Mouse (Mus musculus): ENCODE data around the gene Ptpru.

The Ptpru gene

DNA sequence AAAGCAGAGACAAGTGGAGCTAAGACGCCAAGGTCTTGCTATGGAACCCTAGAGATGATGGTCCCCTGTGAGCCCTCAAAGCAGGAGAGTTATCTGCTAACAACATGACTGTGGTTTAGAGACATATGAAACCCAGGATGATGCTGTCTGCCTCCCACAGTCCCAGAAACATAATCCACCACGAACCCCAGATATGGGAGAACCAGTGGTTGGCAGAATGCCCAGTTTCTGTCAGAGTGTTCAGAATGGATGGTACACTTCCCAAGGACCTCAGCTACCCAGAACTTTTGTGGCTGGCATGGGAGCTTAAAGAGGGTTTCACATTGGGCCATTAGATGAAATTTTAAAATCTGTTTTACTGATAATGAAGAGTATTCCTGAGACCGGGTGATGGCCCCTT is 57.1 kb downstream of the Ptpru start:
- no peak for DNase-seq

DNA sequence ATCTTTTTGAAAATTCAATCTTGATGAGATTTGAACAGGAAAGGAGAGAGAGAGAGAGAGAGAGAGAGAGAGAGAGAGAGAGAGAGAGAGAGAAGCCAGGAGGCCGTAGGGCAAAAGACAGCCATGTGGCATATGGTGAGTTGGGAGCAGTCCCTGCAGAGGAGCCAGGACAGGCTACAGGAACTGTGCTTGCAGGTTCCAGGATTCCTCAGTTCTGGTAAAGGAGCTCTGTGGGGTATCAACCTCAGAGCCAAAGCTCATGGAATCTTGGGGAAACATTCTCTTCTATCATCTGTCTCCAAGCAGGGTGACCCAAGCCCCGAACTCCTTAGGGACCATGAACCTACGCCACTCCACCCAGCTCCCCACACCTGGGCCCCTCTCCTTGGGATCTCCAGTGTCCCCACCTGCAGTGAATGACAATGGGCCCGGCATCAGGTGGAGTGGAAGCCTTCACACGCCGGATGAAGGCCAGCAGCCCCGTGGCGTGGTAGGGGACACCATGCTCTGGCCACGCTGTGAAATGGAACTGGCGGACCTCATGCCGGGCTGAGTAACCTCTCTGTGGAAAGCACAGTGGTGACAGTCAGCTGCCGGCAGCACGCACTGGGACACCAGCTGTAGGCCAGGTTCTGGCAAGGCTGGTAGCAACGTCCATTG is 59.3 kb downstream of the Ptpru start:
- DNase-seq, result no peak

DNA sequence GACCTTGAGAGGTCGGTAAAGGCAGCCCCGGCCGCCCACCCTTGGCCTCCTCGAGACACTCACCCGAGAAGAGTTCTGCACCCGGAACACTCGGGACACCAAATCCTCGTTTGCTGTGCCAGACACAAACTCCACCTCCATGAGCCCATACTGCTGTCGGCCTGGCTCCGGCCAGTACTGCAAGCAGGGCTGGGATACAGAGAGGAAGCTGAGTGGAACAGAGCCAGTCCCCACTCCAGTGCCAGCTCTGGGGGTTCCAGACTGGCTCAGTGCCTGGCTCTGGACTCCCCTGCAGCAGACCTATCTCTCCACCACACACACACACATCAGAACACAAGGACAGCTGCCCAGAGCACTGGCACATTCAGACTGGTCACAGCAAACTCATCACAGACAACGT is 66.7 kb downstream of the Ptpru start:
- DNase-seq, result peak; percentile 94

DNA sequence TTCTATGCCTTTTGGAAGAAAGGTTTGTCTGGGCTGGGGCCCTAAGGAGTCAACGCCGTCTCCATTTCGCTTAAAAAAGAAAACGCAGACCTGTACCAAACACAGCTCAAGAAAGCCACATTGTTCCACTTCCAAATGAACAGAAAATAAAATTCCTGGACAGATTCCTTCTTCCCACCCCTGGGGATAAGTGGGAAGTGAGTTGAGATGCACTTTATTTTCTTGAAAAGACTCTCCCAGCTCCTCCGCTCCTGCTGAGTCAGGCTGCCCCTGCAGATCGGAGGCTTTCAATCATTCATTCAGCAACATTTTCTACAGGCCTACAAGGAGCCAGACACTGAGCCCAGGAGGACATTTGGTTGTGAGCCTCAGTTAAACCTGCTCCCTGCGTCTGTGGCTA is 74.2 kb downstream of the Ptpru start:
- DNase-seq, result no peak

DNA sequence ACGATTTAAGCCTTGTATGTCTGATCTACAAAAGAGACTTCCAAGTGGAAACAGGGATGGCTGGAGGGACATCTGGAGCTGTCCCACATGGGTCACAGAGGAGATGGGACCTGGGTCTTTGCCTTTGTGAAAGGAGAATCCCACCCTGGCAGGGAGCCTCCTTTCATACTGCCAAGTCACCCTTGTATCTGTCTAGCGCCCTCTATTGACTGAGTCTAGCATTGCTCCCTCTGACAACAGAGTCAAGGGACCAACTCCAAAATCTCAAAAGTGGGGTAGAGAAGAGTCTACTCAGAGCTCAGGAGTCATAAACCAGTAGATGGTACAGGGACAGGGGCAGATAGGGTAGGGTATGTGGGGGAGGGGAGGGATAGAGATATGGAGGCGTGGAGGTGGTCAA is 74.6 kb downstream of the Ptpru start:
- no peak for DNase-seq

DNA sequence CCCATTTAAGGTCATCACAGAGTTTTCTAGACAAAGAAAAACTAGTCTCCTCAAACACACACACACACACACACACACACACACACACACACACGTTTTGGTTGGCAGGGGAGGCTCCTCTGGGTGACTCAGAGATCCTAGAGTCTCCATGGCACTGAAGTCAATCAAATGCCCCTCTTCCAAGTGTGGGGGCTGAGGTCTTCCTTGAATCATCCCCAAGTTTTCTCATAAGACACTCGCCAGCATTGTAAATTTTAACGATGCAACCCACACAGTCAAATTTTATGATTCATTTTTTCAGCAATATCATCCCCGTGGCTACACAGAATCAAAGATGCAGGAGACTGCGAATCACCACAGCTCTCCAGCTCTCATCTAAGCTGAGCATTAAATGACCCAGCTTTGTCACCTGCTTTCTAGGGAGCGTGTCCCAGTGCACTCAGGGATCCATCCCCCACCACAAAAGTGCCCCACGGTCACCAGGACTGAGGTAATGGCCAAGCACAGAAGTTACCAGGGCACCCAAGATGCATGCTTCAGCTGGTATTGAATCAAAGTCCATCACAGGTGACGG is 75.8 kb downstream of the Ptpru start:
- DNase-seq, result no peak

DNA sequence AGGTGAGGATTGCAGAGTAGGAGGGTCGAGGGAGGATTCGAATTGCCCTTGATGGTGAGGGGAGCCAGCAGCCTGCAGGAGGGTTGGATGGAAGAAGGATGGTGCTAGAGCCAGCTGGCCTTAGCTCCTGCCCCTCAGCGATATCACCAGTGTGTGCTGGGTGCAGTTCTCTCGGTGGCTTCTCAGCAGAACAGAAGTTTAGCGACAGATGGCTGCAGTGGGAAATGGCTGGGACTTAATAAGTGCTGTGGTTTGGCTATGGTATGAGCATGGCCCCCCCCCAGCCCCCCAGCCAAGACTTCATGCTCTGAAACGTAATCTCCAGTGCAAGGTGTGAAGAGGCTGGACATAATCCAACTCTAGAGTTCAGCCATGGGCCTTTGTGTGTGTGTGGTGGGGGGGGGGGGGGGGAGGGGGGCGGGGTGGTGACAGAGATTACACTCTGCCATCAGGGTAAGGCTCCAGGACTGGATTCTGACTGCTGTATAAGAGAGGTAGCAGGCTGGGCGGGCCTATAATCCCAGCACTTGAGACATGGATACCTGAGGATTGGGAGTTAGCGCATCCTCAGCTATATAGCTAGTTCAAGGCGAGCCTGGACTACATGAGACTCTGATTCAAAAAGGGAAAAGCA is 85.8 kb downstream of the Ptpru start:
- DNase-seq, result no peak

DNA sequence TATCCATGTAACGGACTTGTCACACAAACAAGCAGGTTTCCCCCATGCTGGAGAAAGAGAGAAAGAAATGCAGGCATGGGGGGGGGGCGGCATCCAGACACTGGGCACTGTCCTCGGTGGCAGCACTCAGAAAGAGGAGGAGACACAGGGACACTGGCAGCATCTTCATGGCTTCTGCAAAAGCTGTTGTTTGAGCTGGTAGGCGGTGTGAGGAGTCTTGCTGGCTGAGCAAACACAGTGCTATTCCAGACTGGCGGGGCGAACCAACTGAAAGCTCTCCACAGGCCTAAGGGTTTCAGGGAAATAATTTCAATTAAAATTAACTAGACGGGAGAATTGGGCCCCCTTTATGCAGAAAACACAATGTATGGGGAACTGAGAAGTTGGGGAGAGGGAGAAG is 86.5 kb downstream of the Ptpru start:
- no peak for DNase-seq

DNA sequence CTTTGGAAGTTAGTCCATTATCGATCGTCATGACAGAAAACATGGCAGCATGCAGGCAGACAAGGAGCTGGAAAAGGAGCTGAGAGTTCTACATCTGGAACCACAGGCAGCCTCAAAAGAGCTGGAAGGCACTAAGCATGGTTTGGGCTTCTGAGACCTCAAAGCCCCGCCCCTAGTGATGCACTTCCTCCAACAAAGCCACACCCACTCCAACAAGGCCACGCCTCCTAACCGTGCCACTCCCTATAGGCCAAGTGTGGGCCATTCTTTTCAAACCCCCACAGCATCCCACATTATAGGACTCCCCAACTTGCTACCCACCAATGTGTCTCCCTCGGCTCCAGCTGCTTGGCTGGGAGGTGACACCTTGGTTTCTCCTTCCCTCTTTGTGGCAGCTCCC is 88.3 kb downstream of the Ptpru start:
- DNase-seq, result peak; percentile 60

DNA sequence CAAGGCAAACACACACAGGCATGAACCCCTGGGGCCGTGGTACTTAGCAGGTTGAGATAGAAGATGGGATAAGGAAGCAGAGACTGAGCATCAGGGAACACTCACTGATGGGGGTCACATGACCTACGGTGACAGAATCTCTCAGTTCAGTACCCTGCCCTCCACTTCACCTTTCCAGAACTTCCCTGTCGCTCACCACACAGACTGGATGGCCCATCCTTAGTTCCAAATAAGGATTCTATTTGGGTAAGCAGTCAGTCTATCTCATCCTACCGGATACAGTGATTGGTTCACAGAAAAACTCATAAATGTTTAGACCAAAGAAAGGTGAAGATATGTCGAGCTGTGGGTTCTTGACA is 93.4 kb downstream of the Ptpru start:
- DNase-seq, result no peak

DNA sequence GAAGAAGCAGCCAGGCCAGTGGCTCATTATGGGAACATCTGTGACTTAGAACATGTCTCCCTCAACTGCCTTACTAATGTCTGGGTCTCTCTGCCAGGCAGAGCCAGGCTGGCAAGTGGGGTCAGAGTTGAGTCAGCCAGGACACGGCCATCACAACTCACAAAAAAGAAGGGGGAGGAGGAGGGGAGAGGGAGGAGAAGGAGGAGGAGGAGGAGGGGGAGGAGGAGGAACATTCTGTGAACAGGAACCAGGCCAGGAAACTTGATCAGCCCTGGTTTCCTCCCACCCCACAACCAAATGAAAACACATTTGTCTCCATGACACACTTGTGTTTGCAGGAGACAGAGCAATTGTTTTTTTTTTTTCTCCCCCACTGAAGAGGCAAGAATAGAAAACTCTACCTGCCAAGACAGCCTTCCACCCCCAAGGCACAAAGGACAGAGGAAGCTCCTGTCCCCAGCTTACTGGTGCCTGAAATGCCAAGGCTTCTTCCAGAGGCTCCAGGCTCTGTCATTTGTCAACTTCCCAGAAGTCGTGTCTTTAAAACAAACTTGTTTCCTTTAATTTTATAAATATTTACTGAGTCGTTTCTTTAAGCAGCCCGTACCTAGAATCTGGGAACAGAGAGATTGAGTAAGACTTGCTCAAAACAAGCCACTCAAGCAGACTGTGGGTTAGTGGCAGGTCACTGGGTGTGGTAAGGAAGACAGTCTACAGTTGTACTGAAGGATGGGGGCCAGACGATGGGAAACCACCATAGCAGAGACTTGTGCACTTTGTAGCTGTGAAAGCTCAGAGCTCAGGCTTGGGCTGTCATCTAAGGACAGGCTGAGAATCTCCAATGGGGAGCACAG is 94.0 kb downstream of the Ptpru start:
- DNase-seq, result peak; percentile 96

DNA sequence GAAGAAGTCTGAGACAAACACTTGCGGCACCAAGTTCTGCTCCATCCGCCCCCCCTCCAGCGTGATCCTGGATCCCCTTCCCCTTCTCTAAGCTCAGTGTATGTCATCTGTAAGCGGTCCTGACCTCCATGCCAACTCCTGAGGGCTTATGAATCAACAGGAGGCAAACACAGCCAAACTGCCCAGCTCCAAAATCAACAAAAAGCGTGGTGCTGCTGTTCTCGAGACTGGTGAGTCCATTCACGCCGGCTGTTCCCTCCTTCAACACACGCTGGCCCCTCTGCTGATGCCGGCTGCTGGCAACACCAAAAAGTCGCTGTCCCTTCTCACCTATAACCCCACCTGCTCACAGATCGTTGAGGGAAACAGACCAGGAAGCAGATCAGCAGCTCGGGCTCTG is 95.1 kb downstream of the Ptpru start:
- DNase-seq, result no peak

DNA sequence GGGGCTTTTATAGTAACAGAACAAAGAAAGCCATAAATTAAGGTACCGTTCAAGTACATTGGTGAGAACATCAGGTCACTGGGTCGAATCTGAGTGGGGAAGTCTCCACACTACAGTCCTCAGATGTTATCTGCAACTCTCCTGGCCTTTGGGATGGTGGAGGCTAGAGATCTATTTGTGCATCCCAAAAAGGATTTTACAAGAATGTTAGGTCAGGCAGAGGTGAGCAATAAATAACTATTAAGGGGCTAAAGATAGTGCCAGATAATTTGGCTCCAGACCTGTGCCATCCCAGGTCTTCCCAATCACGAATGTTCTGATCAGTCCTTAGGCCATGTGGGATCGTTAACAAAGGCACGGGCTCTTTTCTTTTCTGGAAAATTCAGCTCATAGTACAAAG is 97.5 kb downstream of the Ptpru start:
- no peak for DNase-seq

DNA sequence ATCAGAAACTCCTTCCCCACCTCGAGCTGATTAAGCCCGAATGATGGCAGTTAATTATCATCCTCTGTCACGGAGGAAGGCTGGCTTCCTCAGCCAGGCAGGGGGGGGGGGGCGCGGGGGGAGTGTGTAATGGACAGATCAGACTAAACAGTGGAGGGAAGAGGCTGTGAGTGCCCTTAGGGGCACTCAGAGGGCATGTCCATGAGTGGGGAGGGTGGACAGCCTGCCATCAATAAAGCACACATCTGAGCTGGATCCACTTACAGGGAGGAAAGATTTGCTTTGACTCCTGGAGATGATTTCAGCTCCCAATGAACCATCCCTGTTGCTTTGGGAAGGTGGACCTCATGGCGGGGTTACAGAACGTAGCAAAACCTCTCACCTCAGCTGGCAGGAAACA is 109.5 kb downstream of the Ptpru start:
- DNase-seq, result no peak

DNA sequence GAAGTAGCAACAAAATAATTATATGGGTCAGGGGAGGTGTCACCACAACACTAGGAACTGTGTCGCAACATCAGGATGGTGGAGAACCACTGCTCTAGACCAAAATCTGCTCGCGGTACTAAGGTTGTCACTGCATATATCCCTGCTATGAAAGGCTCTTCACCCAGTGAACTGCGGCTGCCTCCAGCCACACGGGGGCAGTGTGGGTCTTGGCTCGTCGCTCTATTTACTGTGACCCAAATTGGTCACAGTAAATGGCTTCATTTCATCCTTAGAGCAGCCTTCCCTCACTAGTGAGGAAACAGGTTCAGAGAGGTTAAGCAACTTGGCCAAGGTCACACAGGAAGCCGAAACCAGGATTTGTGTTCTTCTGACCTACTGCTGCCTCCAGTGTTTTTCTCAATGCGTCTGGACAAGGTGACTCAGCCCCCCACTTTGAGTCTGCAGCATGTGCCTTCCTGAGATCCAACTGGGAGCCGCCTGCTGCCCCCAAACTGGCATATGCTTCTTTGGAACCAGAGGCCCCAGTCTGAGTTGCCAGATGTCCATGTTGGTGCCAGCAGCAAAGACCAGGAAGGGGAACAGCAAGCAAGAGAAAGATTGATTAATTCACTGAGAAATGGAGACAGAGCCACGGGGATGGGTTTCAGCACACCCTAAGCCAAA is 114.5 kb downstream of the Ptpru start:
- DNase-seq, result peak; percentile 90

DNA sequence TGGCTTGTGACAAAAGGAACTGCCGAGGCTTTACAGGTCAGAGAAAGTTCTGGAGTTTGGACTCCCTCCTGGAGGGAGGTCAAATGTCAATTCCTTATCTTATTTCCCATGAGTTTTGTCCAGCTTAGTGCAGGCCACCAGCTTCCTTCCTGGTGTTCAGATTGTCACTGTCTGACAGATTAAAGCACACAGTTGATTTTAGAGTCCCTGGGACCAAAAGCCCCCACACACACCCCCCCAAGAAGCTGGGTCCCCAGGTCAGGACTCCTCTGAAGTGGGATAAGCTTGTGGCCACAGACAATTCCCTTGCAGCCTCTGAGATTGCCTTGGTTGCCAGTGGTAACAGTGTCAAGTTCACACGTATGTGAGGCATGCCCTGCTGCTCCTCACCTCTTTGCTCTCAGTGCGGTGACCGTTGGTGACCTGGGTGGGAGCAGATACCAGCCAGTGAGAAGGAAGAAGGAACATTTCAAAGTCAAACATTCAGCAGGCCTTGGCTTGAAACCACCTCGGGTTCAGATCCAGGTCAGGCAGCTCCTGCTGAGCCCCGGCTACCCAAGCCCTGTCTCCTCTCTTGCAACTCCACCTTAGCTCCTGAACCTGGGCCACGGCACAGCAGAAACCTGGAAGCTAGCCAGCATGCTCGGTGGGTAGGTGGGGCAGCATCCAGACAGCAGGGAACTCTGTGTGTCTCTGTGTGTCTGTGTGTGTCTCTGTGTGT is 115.8 kb downstream of the Ptpru start:
- peak; percentile 96 for DNase-seq

DNA sequence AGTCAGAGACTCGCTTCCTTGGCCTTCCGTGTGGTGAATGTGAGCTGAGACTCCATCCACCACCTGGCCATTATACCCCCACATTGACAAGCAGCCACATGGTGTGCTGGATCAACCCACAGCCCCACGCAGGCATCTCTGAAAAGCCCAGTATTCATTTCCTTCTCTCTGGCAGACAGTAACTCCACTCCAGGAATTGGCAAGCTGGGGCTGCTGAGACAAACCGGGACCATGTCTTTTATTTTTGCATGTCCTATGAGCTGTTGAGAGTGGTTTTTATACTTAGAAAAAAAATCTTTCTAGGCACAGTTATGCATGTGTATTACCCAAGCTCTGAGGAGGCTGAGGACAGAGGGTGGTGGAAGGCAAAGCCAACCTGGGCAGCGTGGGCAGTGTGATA is 118.9 kb downstream of the Ptpru start:
- DNase-seq, result no peak
